Mouse (Mus musculus): Measurements from ENCODE around the gene Ces2e.
"Not testable (repeated sequence)": the region's sequence is repeated elsewhere in the genome, so short reads cannot be mapped to it uniquely, and the experiment has no call there.

Ces2e gene

GRCm38 (mm10) chr8:104925972-104926596, at the start of gene Ces2e:
Ces2e (plus strand) TSS chr8:104926260.
- no peak for DNase-seq

- not testable (repeated sequence) for DNase-seq
Observed at GRCm38 (mm10) chr8:104886223-104886926, 39.7 kb upstream of the Ces2e start.

- DNase-seq, result no peak
Observed at GRCm38 (mm10) chr8:104901746-104902145, 24.3 kb upstream of the Ces2e start.

- DNase-seq, result no peak
Observed at GRCm38 (mm10) chr8:104907111-104907510, 18.9 kb upstream of the Ces2e start.

- not testable (repeated sequence) for DNase-seq
Observed at GRCm38 (mm10) chr8:104909021-104909420, 17.0 kb upstream of the Ces2e start.

- DNase-seq, result not testable (repeated sequence)
Observed at GRCm38 (mm10) chr8:104909651-104910050, 16.4 kb upstream of the Ces2e start.

- DNase-seq, result no peak
Observed at GRCm38 (mm10) chr8:104927301-104927700, 1.2 kb downstream of the Ces2e start.

GRCm38 (mm10) chr8:104944665-104945064, 18.6 kb downstream of the Ces2e start:
- DNase-seq, result no peak

GRCm38 (mm10) chr8:104947056-104947455, 21.0 kb downstream of the Ces2e start, which contains the start of gene Ces2f:
Ces2f (plus strand) TSS chr8:104947356.
- no peak for DNase-seq

GRCm38 (mm10) chr8:104949031-104949430, 23.0 kb downstream of the Ces2e start:
- DNase-seq, result no peak

GRCm38 (mm10) chr8:104961537-104961961, 35.5 kb downstream of the Ces2e start, which contains the start of gene Ces2g:
Ces2g (plus strand) TSS chr8:104961718.
- no peak for DNase-seq

- no peak for DNase-seq
Observed at GRCm38 (mm10) chr8:104962229-104962901, 36.3 kb downstream of the Ces2e start.

- DNase-seq, result no peak
Observed at GRCm38 (mm10) chr8:104963375-104963894, 37.4 kb downstream of the Ces2e start.

- DNase-seq, result no peak
Observed at GRCm38 (mm10) chr8:104984126-104984525, 58.1 kb downstream of the Ces2e start.
